Mouse (Mus musculus) embryonic fibroblast, embryonic 13.5 days (primary cell): ENCODE results near the gene Tcf20.

ENCODE experiments used
- CTCF ChIP-seq: IDR thresholded peaks from 2 replicates; pipeline ENCODE4 v1.5.1; 2011; ENCODE audit warnings: mild to moderate bottlenecking, control low read depth, low read length, moderate library complexity, borderline replicate concordance; ENCODE audit not compliant: insufficient read depth
- POLR2A ChIP-seq: IDR thresholded peaks from 2 replicates; pipeline ENCODE4 v1.6.1; 2011; ENCODE audit warnings: low read depth, mild to moderate bottlenecking, control low read depth, low read length, moderate library complexity

GRCm38 (mm10) chr15:82902521-82902920 is 85.2 kb downstream of the Tcf20 start:
- TF ChIP-seq CTCF (no peak), POLR2A (no peak)
